Mouse (Mus musculus): ENCODE results near the gene Slc37a1. TPM values are rescaled to one million over a fixed set of nuclear protein-coding genes. Genes with fewer than 3 reads are reported as not detected.

The Slc37a1 gene
- polyA plus RNA-seq, 1 experiment = 3.4 TPM

DNA sequence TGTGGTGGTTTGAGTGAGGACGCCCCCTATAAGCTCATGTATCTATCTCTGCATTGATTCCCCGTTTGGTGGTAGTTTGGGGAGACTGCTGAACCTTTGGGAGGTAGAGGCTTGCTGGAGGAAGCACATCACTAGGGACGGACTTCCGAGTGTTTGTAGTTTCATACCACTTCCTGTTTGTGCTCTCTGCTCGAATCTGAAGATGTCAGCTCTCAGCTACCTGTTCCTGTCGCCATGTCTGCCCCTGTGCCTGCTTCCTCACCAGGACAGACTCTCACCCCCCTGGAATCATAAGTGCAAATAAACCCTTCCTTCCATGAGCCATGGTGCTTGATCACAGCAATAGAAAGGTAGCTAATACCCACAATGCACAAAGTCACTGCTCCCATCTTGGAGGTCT is 11.4 kb upstream of the Slc37a1 start:
- TF ChIP-seq FLI1 (IDR thresholded peaks at IDR 0.05; ENCODE audit: low read length) (no peak), GATA1 (IDR thresholded peaks at IDR 0.05; ENCODE audit: borderline replicate concordance, low read length) (no peak)
- Histone ChIP-seq H3K4me3 (replicated peaks) (no peak overlapping the region), H3K4me1 (peaks cover 49% of the 10 kb centered on the region), H3K9me3 (peaks cover 3% of the 10 kb centered on the region; the same call in 1 of the 2 replicates), H3K36me3 (replicated peaks; ENCODE audit: low read length) (no peaks in the 10 kb centered on the region), H3K27me3 (replicated peaks) (peaks cover 48% of the 10 kb centered on the region)

DNA sequence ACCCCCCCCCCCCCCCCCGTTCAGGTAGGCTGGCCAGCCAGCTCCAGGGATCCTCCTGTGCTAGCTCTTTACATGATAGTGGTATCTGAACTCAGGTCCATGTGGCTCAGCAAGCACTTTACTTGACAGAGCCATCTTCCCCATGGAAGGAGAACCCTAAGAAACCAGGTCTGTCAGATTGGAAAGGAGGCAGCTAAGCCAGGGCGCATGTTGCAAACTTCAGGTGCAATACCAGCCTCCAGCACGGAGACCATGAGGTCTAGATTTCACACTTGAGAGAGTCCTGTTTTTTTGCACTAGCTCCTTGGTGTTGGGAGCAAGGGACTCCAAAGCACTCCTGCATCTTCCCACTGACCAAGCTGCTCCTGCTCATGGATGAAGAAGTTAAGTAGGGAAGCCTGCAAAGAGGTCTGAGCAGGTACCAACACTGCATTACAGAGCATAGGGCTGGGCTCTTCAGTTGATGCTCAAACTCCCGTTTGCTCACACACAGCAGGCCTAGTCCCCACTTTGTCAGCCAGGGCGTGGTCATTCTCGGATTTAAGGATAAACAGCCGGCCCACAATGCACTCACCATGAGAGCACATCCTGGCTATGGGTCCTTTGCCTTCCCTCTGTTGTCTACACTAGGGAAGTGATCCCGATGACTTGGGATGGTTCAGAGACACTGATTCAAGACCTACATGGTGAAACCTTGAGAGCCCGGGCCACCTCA is 10.2 kb upstream of the Slc37a1 start:
- Histone ChIP-seq H3K27me3 (replicated peaks) (peaks cover 48% of the 10 kb centered on the region), H3K4me3 (replicated peaks) (peak overlapping the region; percentile 85), H3K4me1 (peaks cover 44% of the 10 kb centered on the region), H3K36me3 (replicated peaks; ENCODE audit: low read length) (no peaks in the 10 kb centered on the region), H3K9me3 (no peaks in the 10 kb centered on the region)
- TF ChIP-seq GATA1 (IDR thresholded peaks at IDR 0.05; ENCODE audit: borderline replicate concordance, low read length) (no peak), FLI1 (IDR thresholded peaks at IDR 0.05; ENCODE audit: low read length) (no peak)

DNA sequence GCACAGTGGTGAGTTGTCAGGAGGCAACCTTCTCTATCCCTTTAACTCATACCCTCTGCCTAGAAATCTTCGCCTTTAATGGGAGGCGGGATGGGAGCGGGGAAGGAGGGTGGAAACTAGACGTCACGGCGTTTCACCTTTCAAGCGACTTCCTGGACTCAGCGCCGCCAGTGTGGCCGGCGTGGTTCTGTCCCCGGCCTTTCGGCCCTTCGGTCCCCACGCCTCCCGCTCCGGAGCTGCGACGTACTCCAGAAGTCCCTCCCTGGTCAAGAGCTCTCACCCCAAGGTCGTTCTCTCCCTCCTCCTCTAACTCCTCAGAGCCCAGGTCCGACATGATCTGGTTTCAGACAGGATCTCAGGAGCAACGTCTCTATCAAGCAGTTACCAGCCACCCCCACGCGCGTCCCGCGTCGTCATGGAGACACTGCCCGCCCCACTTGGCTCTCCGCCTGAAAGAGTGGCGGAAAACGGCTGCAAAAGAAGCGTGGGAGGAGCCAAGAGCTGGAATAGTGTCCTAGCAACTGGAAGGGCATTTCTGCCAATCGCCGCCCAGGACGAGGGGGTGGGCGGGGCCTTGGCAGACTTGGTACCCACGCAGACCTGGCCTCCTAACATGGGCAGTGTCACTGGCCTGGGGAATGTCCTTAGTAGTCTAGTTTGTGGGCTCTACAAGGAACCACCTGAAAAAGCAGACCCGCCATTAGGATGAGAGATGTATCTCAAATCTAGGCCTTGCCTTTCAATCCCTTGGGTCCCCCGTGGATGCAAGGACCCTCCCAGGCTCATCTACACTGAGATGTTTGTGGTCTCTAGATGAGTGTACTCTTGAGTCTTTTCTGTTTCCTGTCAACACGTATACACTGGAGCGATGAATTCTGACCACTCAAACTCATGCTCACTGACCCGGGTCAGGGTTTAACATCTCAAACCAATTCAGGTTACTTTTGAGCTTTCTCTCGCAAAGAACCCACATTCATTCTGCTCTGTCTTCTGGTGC is 9.4 kb upstream of the Slc37a1 start, which contains the start of gene Rsph1:
TSS of gene Rsph1 (minus strand) at position 462 of the 997 bp plus-strand sequence.
- Histone ChIP-seq H3K4me3 (replicated peaks) (peak within 1 kb of the TSS; percentile 85), H3K36me3 (replicated peaks; ENCODE audit: low read length) (no peaks in the 10 kb centered on the region), H3K9me3 (no peaks in the 10 kb centered on the region), H3K27me3 (replicated peaks) (peaks cover 53% of the 10 kb centered on the region), H3K4me1 (peaks cover 42% of the 10 kb centered on the region)
- TF ChIP-seq FLI1 (IDR thresholded peaks at IDR 0.05; ENCODE audit: low read length) (no peak), GATA1 (IDR thresholded peaks at IDR 0.05; ENCODE audit: borderline replicate concordance, low read length) (no peak)

DNA sequence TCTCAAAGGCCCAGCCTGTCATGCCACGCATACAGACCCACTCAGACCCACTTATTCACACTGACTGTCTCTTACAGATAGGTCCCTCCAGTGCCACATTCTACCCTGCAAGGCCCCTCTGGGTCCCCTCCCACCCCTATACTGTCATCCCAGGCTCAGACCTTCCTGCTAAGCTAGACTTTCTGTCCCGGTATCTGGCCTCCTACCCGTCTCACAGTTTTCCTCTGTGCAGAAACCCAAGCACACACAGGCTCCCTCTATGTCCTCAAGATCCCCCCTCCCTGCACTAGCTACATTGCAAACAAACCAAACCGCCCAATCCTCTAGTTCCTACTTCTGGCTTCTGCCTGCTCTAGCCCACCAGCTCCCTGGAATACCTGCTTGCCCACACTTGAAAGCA is 8.7 kb upstream of the Slc37a1 start:
- Histone ChIP-seq H3K4me1 (peaks cover 44% of the 10 kb centered on the region), H3K27me3 (replicated peaks) (peaks cover 58% of the 10 kb centered on the region), H3K9me3 (no peaks in the 10 kb centered on the region), H3K4me3 (replicated peaks) (no peak overlapping the region), H3K36me3 (replicated peaks; ENCODE audit: low read length) (no peaks in the 10 kb centered on the region)
- TF ChIP-seq FLI1 (IDR thresholded peaks at IDR 0.05; ENCODE audit: low read length) (no peak), GATA1 (IDR thresholded peaks at IDR 0.05; ENCODE audit: borderline replicate concordance, low read length) (no peak)

DNA sequence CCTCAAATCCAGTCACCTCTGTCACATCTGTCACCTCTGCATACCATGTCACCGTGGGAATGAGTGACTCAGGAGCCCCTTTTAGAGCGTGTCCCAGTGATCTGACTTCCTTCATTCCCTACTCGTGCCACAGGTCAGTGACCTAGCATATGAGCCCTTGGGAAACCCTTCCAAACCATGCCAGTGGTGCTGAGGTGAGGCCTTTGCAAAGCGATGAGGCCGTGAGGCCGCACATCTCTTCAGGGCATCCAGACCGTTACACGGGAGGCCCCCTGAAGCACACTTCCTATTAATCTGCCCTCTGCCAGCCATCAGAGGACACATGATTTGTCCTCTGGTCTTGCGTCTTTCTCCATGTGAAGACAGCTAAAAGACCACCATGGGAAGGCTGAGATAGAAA is 7.1 kb upstream of the Slc37a1 start:
- Histone ChIP-seq H3K27me3 (replicated peaks) (peaks cover 61% of the 10 kb centered on the region), H3K9me3 (no peaks in the 10 kb centered on the region), H3K36me3 (replicated peaks; ENCODE audit: low read length) (no peaks in the 10 kb centered on the region), H3K4me3 (replicated peaks) (no peak overlapping the region), H3K4me1 (peaks cover 44% of the 10 kb centered on the region)
- no peak for TF ChIP-seq GATA1 (IDR thresholded peaks at IDR 0.05; ENCODE audit: borderline replicate concordance, low read length)
- no peak for TF ChIP-seq FLI1 (IDR thresholded peaks at IDR 0.05; ENCODE audit: low read length)

DNA sequence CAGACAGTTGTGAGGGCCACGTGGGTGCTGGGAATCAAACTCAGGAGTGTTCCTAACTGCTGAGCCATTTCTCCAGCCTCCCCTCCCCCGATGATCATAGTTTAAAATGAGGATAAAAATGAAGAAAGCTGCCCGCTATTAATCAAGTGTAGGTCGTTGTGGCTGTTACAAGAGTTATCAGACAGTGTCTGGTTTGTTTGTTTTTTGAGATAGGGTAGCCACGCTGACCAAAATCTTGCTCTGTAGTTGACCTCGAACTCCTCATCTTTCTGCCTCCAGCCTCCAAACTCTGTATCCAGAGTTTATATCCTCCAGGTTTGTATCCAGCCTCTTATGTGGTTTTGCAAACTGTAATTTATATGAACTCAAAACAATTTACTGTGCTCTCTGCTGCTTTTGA is 6.3 kb upstream of the Slc37a1 start:
- no peaks in the 10 kb centered on the region for H3K9me3 ChIP-seq
- peaks cover 41% of the 10 kb centered on the region for H3K4me1 ChIP-seq
- H3K27me3 ChIP-seq (replicated peaks) = peaks cover 59% of the 10 kb centered on the region
- TF ChIP-seq FLI1 (IDR thresholded peaks at IDR 0.05; ENCODE audit: low read length) = no peak
- no peak for TF ChIP-seq GATA1 (IDR thresholded peaks at IDR 0.05; ENCODE audit: borderline replicate concordance, low read length)
- H3K4me3 ChIP-seq (replicated peaks) = no peak overlapping the region
- no peaks in the 10 kb centered on the region for H3K36me3 ChIP-seq (replicated peaks; ENCODE audit: low read length)

DNA sequence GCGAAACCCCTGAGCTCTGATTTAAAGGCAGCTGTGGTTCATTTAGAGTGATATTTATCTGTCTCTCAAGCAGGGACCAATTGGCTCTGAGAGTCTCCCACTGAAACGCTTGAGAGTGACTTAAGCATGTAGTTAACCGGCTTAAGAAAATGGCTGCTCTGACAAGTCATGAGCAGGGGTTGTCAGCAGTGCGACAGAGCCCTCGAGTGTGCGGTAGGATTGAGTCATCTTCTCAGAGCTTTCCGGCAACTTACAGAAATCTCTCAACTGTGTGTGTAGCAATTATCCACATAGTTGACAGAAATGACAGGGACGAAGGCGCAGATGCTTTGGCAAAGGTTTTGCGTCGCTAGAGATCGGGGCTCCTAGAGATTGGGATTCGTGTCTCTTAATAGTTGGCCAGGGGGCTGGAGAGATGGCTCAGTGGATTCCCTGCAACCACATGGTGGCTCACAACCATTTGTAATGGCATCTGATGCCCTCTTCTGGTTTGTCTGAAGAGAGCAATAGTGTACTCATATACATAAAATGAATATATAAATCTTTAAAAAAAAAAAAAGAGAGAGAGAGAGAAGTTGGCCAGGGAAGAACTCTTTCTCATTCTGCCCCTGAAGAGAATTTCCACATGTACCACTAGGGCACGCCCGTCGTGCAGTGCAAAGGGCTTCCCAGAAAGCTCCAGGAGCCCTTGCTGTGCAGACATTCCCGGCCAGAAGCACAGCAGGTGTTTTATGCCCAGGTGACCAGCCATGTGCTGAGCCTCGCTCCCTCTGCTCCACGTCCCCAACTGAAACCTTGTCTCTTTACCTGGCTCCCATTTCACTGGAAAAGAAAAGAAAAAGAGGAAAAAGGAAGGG is 4.5 kb upstream of the Slc37a1 start:
- no peaks in the 10 kb centered on the region for H3K9me3 ChIP-seq
- H3K36me3 ChIP-seq (replicated peaks; ENCODE audit: low read length) = no peaks in the 10 kb centered on the region
- peaks cover 32% of the 10 kb centered on the region for H3K4me1 ChIP-seq
- no peak for TF ChIP-seq FLI1 (IDR thresholded peaks at IDR 0.05; ENCODE audit: low read length)
- TF ChIP-seq GATA1 (IDR thresholded peaks at IDR 0.05; ENCODE audit: borderline replicate concordance, low read length) = no peak
- peaks cover 48% of the 10 kb centered on the region for H3K27me3 ChIP-seq (replicated peaks)
- H3K4me3 ChIP-seq (replicated peaks) = no peak overlapping the region

DNA sequence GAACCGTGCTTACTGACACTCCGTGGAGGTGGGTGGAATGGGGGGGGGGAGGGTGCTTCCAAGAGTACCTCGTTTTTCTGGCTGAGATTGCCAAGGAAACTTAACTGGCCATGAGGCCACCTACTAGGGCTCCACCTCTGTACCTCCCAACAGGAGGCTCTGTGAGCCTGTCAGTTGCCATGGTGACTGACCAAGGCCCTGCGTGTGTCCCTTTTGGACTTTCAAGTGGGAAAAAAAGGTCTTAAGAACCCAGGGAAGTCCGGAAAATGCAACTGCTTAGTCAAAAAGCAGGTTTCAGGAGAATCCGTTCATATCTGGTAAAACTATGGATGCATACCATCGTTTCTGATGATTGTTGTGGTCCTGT is 3.9 kb upstream of the Slc37a1 start:
- H3K9me3 ChIP-seq = no peaks in the 10 kb centered on the region

DNA sequence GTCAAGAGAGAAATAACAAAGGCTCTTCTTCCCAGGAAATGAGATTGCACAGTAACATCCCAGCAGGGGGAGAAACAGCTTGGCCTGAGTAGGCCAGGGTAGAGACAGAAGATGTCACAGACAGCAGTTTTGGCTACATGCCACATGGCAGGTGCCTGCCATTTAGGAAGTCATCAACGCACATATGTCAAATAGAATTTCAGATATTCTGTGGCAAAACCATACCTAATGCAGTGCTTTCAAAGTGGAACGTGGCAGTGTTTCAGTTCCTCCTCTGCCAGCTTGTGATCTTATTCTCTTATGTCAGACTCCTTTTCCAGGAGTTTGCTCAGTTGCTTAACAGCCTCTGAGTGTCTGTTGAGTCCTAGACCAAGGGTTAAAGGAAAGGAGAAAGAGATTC is 725 bp upstream of the Slc37a1 start:
- peaks cover 34% of the 10 kb centered on the region for H3K4me1 ChIP-seq
- H3K27me3 ChIP-seq (replicated peaks) = peaks cover 36% of the 10 kb centered on the region
- no peaks in the 10 kb centered on the region for H3K9me3 ChIP-seq
- no peak overlapping the region for H3K4me3 ChIP-seq (replicated peaks)
- H3K36me3 ChIP-seq (replicated peaks; ENCODE audit: low read length) = no peaks in the 10 kb centered on the region
- no peak for TF ChIP-seq GATA1 (IDR thresholded peaks at IDR 0.05; ENCODE audit: borderline replicate concordance, low read length)
- TF ChIP-seq FLI1 (IDR thresholded peaks at IDR 0.05; ENCODE audit: low read length) = no peak

More for the DNA sequence above, 3.9 kb upstream of the Slc37a1 start:
- no peaks in the 10 kb centered on the region for H3K36me3 ChIP-seq (replicated peaks; ENCODE audit: low read length)
- peaks cover 30% of the 10 kb centered on the region for H3K4me1 ChIP-seq
- no peak overlapping the region for H3K4me3 ChIP-seq (replicated peaks)
- peaks cover 48% of the 10 kb centered on the region for H3K27me3 ChIP-seq (replicated peaks)
- no peak for TF ChIP-seq GATA1 (IDR thresholded peaks at IDR 0.05; ENCODE audit: borderline replicate concordance, low read length)
- TF ChIP-seq FLI1 (IDR thresholded peaks at IDR 0.05; ENCODE audit: low read length) = no peak

Measured in megakaryocyte, embryonic 14.5 days (primary cell).